Mouse (Mus musculus) layer of hippocampus, adult 18-20 months (tissue): Measurements from ENCODE around the gene Tmem119. TPM values are rescaled to one million over a fixed set of nuclear protein-coding genes. Genes with fewer than 3 reads are reported as not detected.

Experiments
- DNase-seq, 2 experiments: peaks; one replicate each; pipeline ENCODE4 v3.0.0; 2022; ENCODE audit warnings: low spot score in 2 of 2
- total RNA-seq, 2 experiments: library from RNA; stranded (reverse); gene quantifications; 2 replicates each; pipeline ENCODE4 v1.2.3; 2021

Tmem119 gene
- total RNA-seq, 2 experiments from 2014 or later: 25.9 to 29.0 TPM

GRCm38 (mm10) chr5:113765641-113766526 lies 34.4 kb downstream of the Tmem119 start:
- peak; percentile 41 to 63 for DNase-seq

- no peak for DNase-seq
These were observed 35.9 kb downstream of the Tmem119 start for GRCm38 (mm10) chr5:113764426-113764825.

- no peak for DNase-seq
These were observed 38.7 kb downstream of the Tmem119 start for GRCm38 (mm10) chr5:113761585-113761984.

- no peak for DNase-seq
These were observed 44.8 kb downstream of the Tmem119 start for GRCm38 (mm10) chr5:113755347-113756030.

- DNase-seq: no peak
These were observed 48.7 kb downstream of the Tmem119 start for GRCm38 (mm10) chr5:113751521-113752157.

- no peak for DNase-seq
These were observed 51.6 kb downstream of the Tmem119 start for GRCm38 (mm10) chr5:113748556-113749331.

- DNase-seq: no peak
These were observed 52.7 kb downstream of the Tmem119 start for GRCm38 (mm10) chr5:113747629-113748028.

Other genes with a start within 250 kb of the Tmem119 start
- 1 to 10 TPM; 4.6 to 4.8 TPM for gene Cmklr1, start 150.1 kb downstream of the Tmem119 start, total RNA-seq
- gene 1700069L16Rik, start 75.7 kb downstream of the Tmem119 start, total RNA-seq: not detected
- gene Ficd, start 64.7 kb downstream of the Tmem119 start, total RNA-seq: 10 to 100 TPM; 13.4 to 14.1 TPM
- 10 to 100 TPM; 48.3 to 49.3 TPM for gene Sart3, start 28.0 kb downstream of the Tmem119 start, total RNA-seq
- gene Iscu, start 27.8 kb downstream of the Tmem119 start, total RNA-seq: 100 to 1,000 TPM; 128 to 132 TPM
- 10 to 100 TPM; 34.7 to 38.4 TPM for gene Selplg, start 32.1 kb upstream of the Tmem119 start, total RNA-seq
- gene Coro1c, start 108.2 kb upstream of the Tmem119 start, total RNA-seq: 10 to 100 TPM; 88.6 to 88.7 TPM
- gene Ssh1, start 193.4 kb upstream of the Tmem119 start, total RNA-seq: 10 to 100 TPM; 27.5 to 29.2 TPM
- not detected for gene Dao, start 203.2 kb upstream of the Tmem119 start, total RNA-seq